Mouse (Mus musculus) erythroblast, embryonic 14.5 days (primary cell): Measurements from ENCODE around the gene 2010111I01Rik. TPM values are rescaled to one million over a fixed set of nuclear protein-coding genes. Genes with fewer than 3 reads are reported as not detected.
"Not testable (repeated sequence)": the region's sequence is repeated elsewhere in the genome, so short reads cannot be mapped to it uniquely, and the experiment has no call there.

Experiments
- H3K27me3 ChIP-seq: 2 replicates; pipeline ENCODE4 v1.6.1; 2012; ENCODE audit warnings: inconsistent platforms; ENCODE audit not compliant: control insufficient read depth
- H3K36me3 ChIP-seq: 2 replicates; pipeline ENCODE4 v1.6.1; 2012; ENCODE audit warnings: mild to moderate bottlenecking, inconsistent platforms; ENCODE audit not compliant: control insufficient read depth
- H3K4me1 ChIP-seq: 2 replicates; pipeline ENCODE4 v1.6.1; 2012; ENCODE audit warnings: inconsistent platforms; ENCODE audit not compliant: control insufficient read depth
- H3K4me3 ChIP-seq: replicated peaks from 2 replicates; pipeline ENCODE3; 2012; ENCODE audit warnings: moderate library complexity, mild to moderate bottlenecking, inconsistent platforms
- H3K9me3 ChIP-seq: 2 replicates; pipeline ENCODE4 v1.6.1; 2012; ENCODE audit warnings: low read length, inconsistent platforms, mixed read lengths; ENCODE audit not compliant: control insufficient read depth
- GATA1 ChIP-seq: IDR thresholded peaks from 2 replicates; pipeline ENCODE4 v1.6.1; 2012; ENCODE audit warnings: low read length, inconsistent platforms, mixed read lengths
- TAL1 ChIP-seq: IDR thresholded peaks from 3 replicates; pipeline ENCODE4 v1.6.1; 2012; ENCODE audit warnings: low read length, inconsistent platforms, mixed read lengths
- polyA plus RNA-seq: library from polyadenylated mRNA; stranded (reverse); fragments of >175 nt; gene quantifications from 2 replicates; pipeline ENCODE4 v1.2.3, GENCODE M21; 2012

2010111I01Rik gene
- polyA plus RNA-seq, 1 experiment, result 2.2 TPM

GRCm38 (mm10) chr13:63313748-63314607 is 349.3 kb downstream of the 2010111I01Rik start:
- Histone ChIP-seq H3K4me1 (peaks cover 16% of the 10 kb centered on the region), H3K36me3 (peaks cover 58% of the 10 kb centered on the region), H3K4me3 (no peak overlapping the region), H3K9me3 (no peaks in the 10 kb centered on the region), H3K27me3 (no peaks in the 10 kb centered on the region)
- TF ChIP-seq GATA1, result no peak
- TF ChIP-seq TAL1, result no peak

GRCm38 (mm10) chr13:63314608-63314920 is 349.9 kb downstream of the 2010111I01Rik start:
- TF ChIP-seq TAL1 (no peak), GATA1 (no peak)
- H3K4me3 ChIP-seq, result no peak overlapping the region
- H3K4me1 ChIP-seq, result peaks cover 16% of the 10 kb centered on the region
- no peaks in the 10 kb centered on the region for H3K9me3 ChIP-seq
- H3K27me3 ChIP-seq, result no peaks in the 10 kb centered on the region
- H3K36me3 ChIP-seq, result peaks cover 57% of the 10 kb centered on the region

- not testable (repeated sequence) for H3K27me3 ChIP-seq, H3K9me3 ChIP-seq, H3K4me3 ChIP-seq
- H3K4me1 ChIP-seq, result peaks cover 16% of the 10 kb centered on the region
- H3K36me3 ChIP-seq, result peaks cover 56% of the 10 kb centered on the region
Measured at GRCm38 (mm10) chr13:63315111-63315510, 350.4 kb downstream of the 2010111I01Rik start.

- TF ChIP-seq GATA1 (no peak), TAL1 (no peak)
- no peaks in the 10 kb centered on the region for H3K9me3 ChIP-seq
- no peaks in the 10 kb centered on the region for H3K27me3 ChIP-seq
- no peak overlapping the region for H3K4me3 ChIP-seq
- H3K4me1 ChIP-seq, result peaks cover 16% of the 10 kb centered on the region
- H3K36me3 ChIP-seq, result peaks cover 53% of the 10 kb centered on the region
Measured at GRCm38 (mm10) chr13:63315777-63316176, 351.1 kb downstream of the 2010111I01Rik start.

- H3K36me3 ChIP-seq, result peaks cover 56% of the 10 kb centered on the region
Measured at GRCm38 (mm10) chr13:63316407-63316806, 351.7 kb downstream of the 2010111I01Rik start.

GRCm38 (mm10) chr13:63317681-63318104 is 353.0 kb downstream of the 2010111I01Rik start:
- H3K9me3 ChIP-seq, result no peaks in the 10 kb centered on the region
- H3K4me1 ChIP-seq, result peaks cover 16% of the 10 kb centered on the region
- H3K36me3 ChIP-seq, result peaks cover 54% of the 10 kb centered on the region
- H3K4me3 ChIP-seq, result no peak overlapping the region
- TF ChIP-seq TAL1 (no peak), GATA1 (no peak)
- H3K27me3 ChIP-seq, result no peaks in the 10 kb centered on the region

More at GRCm38 (mm10) chr13:63316407-63316806, 351.7 kb downstream of the 2010111I01Rik start:
- H3K27me3 ChIP-seq, result no peaks in the 10 kb centered on the region
- peaks cover 16% of the 10 kb centered on the region for H3K4me1 ChIP-seq
- no peak overlapping the region for H3K4me3 ChIP-seq
- TF ChIP-seq GATA1, result no peak
- no peak for TF ChIP-seq TAL1
- no peaks in the 10 kb centered on the region for H3K9me3 ChIP-seq

GRCm38 (mm10) chr13:63319814-63320213 is 355.1 kb downstream of the 2010111I01Rik start:
- Histone ChIP-seq H3K36me3 (peaks cover 40% of the 10 kb centered on the region), H3K4me3 (no peak overlapping the region), H3K9me3 (no peaks in the 10 kb centered on the region), H3K4me1 (peaks cover 4% of the 10 kb centered on the region), H3K27me3 (no peaks in the 10 kb centered on the region)
- TF ChIP-seq TAL1 (no peak), GATA1 (no peak)

GRCm38 (mm10) chr13:63321689-63322088 is 357.0 kb downstream of the 2010111I01Rik start:
- Histone ChIP-seq H3K27me3 (no peaks in the 10 kb centered on the region), H3K36me3 (peaks cover 32% of the 10 kb centered on the region), H3K9me3 (no peaks in the 10 kb centered on the region), H3K4me1 (peaks cover 10% of the 10 kb centered on the region), H3K4me3 (no peak overlapping the region)
- TF ChIP-seq GATA1 (no peak), TAL1 (no peak)

- Histone ChIP-seq H3K36me3 (peaks cover 26% of the 10 kb centered on the region), H3K4me3 (no peak overlapping the region), H3K4me1 (peaks cover 10% of the 10 kb centered on the region), H3K9me3 (no peaks in the 10 kb centered on the region), H3K27me3 (no peaks in the 10 kb centered on the region)
- no peak for TF ChIP-seq TAL1
- TF ChIP-seq GATA1, result no peak
Measured at GRCm38 (mm10) chr13:63322756-63323155, 358.1 kb downstream of the 2010111I01Rik start.
